Mouse (Mus musculus): Measurements from ENCODE around the gene Prkce.

Gene Prkce

GRCm38 (mm10) chr17:86370106-86370742 lies 202.6 kb downstream of the Prkce start:
- DNase-seq (ENCODE audit: low read depth): no peak

DNA sequence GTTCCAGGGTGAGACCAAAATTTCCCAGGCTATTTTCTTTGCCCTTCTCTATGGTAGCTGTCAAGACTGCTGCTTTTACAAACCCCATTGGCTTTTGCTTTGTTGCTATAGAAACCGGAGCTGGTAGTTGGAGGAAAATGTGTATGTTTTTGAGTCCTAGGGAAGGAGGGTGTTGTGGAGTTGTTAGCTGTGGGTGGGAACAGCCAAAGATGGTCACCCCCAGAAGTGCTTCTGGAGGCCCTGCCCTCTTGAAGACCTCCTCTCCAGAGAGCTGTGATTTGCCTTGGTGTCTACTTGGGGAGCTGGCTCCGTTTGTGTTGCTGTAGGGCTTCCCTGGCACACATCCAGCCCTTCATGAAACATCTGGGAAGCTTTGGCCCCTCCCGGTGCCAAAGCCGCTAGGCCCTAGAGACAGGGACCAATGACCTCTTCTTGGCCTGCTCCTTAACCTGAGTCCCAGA lies 203.5 kb downstream of the Prkce start:
- DNase-seq (ENCODE audit: low read depth): no peak

GRCm38 (mm10) chr17:86376389-86376788 lies 208.8 kb downstream of the Prkce start:
- no peak for DNase-seq (ENCODE audit: low read depth)

GRCm38 (mm10) chr17:86377863-86378262 lies 210.3 kb downstream of the Prkce start:
- DNase-seq (ENCODE audit: low read depth): no peak

GRCm38 (mm10) chr17:86378611-86379010 lies 211.0 kb downstream of the Prkce start:
- DNase-seq (ENCODE audit: low read depth): peak; percentile 56

DNA sequence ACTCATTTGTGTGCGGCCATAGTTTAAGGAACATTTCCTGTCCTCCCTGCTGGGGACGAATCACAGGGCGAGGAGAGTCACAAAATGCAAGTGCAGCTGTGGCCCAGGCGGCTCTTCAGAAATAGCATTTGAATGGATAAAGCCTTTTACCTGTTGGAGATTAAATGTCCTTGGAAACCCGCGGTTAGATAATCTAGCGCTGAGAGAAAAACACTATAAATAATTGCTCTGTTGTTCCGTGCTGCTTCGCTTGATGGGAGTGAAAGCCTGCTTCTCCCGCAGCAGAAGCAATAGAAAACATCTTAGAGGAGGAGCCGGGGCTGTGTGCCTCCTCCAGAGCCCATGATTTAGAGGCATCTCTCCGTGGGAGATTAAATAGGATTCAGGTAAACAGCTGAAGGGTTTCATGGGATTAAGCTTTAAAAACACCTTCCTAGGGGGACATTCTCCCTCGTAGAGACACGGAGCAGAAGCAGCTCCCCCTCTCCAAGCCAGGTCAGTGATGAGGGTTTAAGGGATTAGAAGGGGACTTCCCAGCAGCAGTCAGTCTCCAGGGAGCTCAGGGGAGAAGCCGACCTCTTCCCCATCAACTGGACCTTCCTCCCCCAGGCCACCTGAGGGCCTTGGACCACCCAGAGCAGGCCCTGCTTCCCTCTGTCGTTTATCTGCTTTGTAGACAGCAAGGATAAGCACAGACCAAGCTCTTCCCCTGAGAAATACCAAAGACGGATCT lies 212.0 kb downstream of the Prkce start:
- DNase-seq (ENCODE audit: low read depth): no peak

DNA sequence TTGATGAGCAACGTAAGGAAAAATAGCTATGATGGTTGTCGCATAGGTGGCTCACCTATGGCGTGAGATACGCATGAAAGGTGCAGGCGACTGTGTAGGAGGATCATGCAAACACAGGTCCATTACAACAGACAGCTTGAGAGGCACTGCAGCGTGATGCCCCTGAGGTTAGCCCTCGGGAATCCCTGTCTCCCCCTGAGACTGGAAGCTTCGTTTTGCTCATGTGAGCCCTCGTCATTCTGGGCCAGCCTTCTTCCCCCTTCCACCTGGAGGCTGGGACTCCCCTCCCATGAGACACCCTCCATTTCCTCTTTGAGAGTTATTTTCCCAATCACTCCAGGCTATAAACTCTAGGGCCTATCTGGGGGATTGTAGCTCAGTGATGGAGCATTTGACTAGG lies 213.9 kb downstream of the Prkce start:
- DNase-seq (ENCODE audit: low read depth): no peak

GRCm38 (mm10) chr17:86382885-86383284 lies 215.3 kb downstream of the Prkce start:
- no peak for DNase-seq (ENCODE audit: low read depth)

GRCm38 (mm10) chr17:86383699-86384572 lies 216.4 kb downstream of the Prkce start:
- no peak for DNase-seq (ENCODE audit: low read depth)

- no peak for DNase-seq (ENCODE audit: low read depth)
Measured at GRCm38 (mm10) chr17:86392475-86392874, 224.9 kb downstream of the Prkce start.

GRCm38 (mm10) chr17:86393191-86393590 lies 225.6 kb downstream of the Prkce start:
- DNase-seq (ENCODE audit: low read depth): no peak

DNA sequence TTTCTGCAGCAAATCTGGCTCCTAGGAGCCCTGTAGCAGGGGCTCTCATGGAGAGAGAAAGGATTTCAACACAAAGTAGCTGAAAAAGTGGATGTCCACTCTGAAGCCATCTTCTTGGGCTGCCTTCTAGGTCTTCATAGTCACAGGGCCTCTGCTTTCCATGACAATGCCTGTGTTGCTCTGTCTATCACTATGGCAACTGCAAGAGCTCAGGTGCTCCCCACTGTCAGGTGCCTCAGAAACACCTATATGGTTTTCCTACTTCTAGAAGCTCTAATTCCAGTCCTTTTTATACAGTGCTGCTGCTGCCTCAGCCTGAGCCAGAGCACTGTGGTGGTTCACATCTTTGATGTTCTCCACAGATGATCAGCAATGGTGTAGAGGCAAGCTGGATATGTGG lies 229.5 kb downstream of the Prkce start:
- DNase-seq (ENCODE audit: low read depth): no peak

- DNase-seq (ENCODE audit: low read depth): no peak
Measured at GRCm38 (mm10) chr17:86397647-86398046, 230.1 kb downstream of the Prkce start.

DNA sequence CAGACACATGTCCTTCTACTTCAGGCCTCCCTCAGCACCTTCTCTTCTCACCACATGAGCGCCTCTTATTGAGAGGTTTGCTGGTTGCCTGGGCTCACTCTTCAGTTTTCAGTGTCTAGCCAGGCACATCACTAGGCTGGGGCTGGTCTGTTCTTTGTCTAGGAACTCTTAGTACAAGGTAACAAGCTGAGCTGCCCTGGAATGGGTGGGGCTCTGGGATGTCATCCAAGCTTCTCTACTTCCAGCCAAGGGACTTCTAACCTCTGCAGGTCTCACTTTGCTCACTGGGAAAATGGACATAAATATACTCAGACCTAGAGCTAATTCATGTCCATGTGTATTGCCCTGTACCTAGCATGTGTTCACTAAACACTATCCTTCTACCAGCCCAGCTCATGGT lies 230.6 kb downstream of the Prkce start:
- no peak for DNase-seq (ENCODE audit: low read depth)

DNA sequence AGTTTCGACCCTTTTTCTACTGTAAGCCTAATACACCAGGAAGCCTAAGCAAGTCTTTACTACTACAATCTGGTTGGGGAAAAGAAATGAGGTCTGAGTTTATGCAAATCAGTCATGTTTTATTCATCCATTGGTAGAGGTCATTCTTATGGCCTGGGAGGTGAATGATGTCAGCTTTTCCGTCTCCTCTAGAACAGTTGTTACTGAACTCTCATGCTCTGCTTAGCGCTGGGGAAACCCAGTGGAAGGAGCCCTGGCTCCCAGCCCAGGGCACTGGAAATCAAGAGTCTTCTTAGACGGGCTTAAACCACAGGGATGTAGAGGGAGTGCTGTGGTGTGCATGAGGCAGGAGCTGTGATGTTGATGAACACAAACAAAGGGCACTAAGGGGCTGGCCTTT lies 232.4 kb downstream of the Prkce start:
- no peak for DNase-seq (ENCODE audit: low read depth)

DNA sequence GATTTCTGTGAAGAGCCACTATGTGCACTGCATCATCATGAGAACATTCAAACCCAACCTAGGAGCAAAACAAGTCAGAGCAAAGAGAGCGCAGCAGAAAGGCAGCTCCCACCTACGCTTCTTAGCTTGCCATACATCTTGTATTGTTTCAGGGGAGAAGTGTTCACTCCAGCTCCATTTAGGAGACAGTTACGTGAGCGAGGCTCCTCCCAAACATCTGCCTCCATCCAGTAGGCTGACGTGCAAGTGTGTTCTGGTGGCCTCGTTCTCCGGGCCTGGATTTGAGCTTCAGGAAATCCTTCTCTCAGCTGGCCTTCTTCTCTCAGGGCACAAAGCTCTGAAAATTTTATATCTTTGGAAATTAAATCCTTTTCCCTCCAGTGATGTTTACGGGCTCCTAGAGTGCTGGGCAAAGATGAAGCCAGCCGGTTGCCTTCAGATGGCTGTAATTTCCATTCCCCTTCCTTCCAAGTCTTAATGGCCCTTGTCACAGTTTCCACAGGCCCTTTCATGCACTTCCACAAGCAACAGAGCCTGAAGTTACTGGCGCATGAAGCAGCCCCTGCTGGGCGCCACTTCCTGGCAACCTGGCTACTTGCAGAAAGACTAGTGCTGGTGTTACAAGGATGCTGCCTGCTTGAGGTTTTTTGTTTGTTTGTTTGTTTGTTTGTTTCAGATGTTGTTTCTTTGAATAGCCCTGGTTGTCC lies 237.4 kb downstream of the Prkce start:
- DNase-seq (ENCODE audit: low read depth): no peak

- DNase-seq (ENCODE audit: low read depth): peak; percentile 37
Measured at GRCm38 (mm10) chr17:86405644-86406043, 238.1 kb downstream of the Prkce start.

DNA sequence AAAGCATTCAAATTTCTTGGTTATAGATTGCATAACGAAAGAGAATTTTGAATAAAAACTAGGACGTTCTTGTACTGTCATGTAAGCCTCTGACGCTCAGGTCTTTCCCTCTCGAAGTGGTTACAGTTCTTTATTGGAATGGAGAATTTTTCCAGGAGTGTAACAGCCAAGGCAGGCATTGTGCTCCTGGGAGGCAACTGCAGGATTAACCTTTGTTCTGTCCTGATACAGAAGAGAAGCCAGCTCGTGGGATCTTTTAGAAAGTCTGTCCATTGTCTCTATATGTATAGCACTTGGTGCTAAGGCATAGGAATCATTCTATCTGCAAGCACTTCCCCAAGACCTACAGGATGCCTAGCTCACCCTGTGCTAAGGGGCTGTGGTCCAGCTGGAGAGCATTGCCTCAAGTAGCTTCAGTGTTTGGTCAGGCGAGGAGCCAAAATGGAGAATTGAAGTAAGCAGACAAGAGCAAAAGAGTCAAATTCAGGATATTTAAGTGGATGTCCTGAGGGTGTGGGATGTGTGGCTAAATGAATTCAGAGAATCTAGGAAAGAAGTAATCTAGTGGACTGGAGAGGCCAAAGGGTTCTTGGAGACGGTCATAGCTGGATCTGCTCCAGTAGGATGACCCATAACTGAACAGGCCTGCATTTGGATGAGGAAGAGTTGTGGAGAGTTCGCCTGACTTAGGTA lies 240.5 kb downstream of the Prkce start:
- DNase-seq (ENCODE audit: low read depth): no peak

DNA sequence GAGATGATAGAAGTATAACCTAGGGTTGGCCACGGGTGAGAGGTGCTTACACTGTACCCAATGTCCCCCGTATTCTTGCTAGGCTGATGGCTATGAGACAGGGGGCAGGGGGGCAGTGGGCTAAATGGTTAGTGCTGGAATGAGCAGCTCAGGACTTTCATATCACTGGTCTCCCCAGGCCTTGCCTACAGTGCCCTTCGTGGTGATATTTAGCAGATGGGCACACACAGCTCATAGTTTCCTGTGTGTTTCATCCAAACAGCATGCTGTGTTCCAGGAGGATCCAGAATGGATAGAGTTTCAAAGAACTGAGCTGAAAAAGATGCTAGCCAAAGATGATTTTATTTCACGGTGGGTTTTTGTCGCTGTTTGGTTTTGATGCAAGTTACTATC lies 241.0 kb downstream of the Prkce start:
- DNase-seq (ENCODE audit: low read depth): no peak

DNA sequence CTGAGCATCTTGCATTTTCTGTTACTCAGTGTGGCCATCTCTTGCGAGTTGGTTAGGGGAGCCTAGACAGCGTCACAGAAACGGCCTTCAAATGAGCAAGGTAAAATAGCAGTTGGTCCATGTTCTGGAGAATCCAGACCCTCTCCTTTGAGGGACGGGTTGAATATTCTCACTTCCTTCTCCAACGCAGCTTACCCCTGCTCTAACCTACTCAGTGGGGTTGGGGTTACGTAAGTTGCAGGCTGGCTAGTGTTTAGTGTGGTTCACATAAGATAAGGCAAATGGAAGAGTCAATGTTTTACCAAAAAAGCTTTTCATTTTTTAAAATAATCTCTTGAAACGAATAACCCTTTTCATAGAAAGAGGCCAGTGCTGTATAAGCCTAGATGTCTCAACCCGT lies 241.9 kb downstream of the Prkce start:
- no peak for DNase-seq (ENCODE audit: low read depth)

DNA sequence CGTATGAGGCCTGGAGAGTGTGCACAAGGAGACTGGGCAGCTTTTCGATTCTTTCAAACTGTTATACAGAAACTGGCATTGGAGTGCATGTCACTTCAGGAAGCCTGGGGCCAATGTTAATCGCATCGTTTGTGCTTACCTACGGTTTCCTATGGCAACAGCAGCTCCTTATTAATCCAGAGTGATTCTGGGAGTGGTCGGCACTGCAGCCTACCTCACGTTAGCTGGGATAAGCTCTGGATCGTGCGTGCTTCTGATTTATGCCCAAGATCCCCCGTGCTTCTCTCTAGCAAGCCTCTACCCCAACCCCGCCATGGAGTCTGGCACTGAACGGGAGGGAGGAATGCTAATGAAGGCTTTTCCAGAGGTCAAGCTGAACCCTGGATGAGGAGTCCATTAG lies 242.9 kb downstream of the Prkce start:
- no peak for DNase-seq (ENCODE audit: low read depth)

DNA sequence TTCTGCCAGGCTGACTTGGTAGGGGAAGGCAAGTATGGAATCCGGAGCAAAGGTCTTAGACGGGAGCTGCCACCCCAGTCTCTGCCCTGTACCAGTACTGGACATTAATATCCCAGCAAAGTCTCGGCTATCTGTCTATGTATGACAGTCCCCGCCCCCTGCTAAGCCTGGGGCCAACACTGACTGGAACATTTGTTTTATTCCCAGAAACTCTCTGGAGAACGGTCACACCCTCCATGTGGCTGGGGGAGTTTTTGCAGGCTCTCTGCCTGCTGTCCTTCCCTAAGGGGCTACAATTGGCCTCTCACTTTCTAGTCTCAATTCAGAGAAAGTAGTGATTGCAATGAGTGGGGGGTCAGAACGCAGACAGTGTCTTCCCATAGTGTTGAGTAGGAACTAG lies 244.6 kb downstream of the Prkce start:
- DNase-seq (ENCODE audit: low read depth): no peak

All from 416B (cell line).